Mouse (Mus musculus) spleen, postnatal 4 days (tissue): ENCODE measurements around the gene Mbd3.
"Not testable (repeated sequence)": the region's sequence is repeated elsewhere in the genome, so short reads cannot be mapped to it uniquely, and the experiment has no call there.

ENCODE experiments used
- DNase-seq, 2 experiments: peaks; one replicate each; pipeline ENCODE4 v3.0.0; 2022; ENCODE audit warnings: low spot score in 2 of 2

Gene Mbd3

DNA sequence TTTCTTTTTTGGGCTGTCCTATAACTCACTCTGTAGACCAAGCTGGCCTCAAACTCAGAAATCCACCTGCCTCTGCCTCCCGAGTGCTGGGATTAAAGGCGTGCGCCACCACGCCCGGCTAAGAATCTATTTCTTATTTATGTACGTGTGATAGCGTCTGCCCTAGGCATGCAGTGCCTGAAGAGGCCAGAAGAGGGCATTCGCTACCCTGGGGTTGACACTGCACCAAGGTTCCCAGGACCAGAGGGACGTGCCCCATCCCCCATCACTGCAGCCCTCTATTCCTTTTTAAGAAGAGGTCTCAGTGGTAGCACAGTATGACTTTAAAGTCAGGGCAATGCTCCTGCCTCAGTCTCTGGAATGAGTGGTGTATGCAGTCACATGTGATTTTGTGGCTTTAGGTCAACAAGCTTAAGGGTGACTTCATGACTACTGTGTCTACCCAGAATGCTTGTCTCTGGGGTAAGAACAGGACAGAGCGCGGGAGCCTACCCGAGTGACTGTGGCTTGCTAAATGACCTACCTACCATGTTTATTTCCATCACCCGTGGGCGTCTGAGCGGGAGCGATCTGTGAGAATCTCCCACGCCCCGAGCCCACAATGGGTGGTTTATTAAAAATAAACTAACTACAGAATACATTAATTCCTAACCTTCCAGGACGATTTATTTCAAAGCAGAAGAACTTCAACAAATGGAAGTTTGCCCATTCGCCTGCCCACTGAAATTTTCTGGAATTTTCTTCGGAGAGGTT is 29.2 kb downstream of the Mbd3 start:
- peak in 1 of 2 experiments; percentile 49 for DNase-seq

DNA sequence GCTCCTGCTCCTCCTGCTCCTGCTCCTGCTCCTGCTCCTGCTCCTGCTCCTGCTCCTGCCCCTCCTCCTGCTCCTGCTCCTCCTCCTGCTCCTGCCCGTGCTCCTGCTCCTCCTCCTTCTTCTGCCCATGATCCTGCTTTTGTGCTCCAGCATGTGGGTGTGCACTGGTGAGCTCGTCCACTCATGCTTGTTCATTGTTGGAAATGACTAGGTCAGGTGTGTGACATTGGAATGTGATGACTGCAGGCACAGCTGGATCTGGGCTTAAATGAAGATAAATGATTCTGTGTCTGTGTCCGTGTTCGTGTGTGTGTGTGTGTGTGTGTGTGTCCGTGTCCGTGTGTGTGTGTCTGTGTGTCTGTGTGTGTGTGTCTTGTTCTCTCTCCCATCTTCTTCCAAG is 31.0 kb downstream of the Mbd3 start:
- DNase-seq = no peak

DNA sequence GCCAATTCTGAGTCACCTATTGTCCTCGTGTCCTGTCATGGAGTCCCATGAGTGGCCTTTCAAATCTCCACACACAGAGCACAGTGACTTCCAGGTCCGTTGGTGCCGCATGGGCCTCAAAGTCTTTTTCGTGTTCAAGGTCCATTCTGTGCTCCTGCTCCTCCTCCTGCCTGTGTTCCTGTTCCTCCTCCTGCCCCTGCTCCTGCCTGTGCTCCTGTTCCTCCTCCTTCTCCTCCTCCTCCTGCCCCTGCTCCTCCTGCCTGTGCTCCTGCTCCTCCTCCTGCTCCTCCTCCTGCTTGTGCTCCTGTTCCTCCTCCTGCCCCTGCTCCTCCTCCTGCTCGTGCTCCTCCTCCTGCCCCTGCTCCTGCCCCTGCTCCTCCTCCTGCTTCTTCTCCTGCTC is 31.4 kb downstream of the Mbd3 start:
- no peak for DNase-seq

DNA sequence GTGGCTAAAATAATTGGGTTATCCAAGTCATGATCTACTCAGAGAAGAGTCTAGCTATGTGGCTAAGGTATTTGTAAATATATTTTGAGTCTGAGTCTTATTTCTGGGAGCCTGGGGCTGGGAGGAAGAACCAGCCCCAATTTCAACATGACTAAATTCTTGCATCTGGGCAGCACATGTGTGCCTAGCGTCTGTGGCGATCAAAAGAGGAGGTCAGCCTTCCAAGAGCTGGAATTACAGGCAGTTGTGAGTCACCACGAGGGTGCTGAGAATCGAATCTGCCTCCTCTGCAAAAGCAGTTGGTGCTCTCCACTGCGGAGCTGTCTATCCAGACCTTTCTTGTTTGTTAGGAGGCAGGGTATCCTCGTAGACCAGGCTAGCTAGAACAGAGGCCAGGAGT is 33.6 kb downstream of the Mbd3 start:
- DNase-seq = no peak

DNA sequence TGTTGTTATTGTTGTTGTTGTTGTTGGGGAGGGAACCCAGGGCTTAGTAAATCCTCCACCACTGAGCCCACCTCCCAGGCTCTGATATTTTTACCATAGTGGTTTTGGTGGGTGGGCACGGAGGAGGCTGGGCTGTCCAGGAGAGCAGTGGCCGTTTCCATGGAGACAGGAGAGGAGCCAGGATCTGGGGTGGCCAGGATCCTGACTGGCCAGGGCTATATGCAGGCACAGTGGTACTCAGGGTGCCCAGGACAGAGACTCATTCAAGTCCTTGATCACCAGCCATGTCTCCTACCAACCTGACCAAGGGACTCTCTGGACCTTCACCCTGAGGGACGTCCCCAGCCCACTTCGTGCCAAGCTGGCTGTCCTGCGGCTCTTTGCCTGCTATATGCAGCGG is 35.6 kb downstream of the Mbd3 start:
- no peak for DNase-seq

DNA sequence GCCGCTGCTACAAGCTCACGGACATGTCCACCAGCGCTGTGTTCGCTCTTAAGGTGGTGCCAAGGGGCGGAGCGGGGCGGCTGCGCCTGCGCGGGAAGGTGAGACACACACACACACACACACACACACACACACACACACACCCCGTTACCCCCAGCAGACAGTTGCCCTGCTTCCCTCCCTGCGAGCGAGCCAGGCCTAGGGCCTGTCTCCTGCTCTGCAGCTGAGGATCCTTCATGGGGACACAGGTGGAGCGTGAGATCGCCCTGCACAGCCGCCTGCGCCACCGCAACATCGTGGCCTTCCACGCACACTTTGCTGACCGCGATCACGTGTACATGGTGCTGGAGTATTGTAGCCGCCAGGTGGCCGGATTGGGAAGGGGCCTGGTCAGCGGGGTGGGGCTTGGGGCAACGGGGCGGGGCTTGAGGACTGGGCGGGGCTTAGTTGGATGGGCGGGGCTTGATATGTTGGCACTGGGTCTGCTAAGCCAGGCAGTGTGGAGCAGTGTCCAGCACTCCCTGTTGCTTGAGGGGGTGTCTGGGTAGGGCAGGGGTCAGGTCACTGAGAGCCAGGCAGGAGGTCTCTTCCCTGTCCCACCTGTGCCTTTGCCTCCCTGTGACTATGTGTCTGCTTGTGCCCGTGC is 41.2 kb downstream of the Mbd3 start:
- DNase-seq = no peak

DNA sequence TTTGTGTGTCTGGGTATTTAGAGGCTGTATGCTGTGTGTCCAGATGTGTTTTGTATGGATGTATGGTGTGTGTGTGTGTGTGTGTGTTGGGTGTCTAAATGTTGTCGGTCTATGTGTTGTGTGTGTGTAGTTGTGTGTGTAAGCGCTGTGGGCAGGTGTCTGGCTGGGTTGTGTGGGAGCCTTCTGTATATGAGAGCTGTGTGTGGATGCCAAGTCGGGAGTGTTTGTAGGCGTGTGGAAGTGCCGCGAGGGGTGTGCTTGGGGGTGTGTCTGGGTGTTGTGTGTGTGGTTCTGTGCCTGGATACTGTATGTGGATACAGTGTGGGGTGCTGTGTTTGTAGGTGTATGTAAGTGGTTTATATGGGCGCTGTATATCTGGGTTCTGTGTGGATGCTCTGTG is 42.0 kb downstream of the Mbd3 start:
- no peak for DNase-seq

DNA sequence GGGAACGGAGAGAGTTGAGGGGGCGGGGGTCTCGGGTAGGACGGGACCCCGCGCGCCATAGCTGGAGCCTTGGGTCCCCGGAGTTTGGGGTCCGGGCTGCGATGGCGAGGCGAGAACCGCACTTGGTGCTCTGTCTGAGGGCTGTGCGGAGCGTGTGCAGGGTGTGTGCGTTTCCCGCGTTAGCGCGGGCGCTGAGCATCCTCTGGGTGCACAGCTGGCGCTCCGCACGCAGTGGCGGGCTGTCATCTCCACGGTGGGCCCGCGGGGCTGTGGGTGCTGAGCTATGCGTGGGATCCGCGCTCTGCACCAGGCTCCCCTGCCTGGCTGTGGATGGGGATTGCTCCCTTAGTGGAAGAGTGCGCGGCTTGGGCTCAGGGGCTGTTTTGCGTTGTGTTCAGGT is 42.6 kb downstream of the Mbd3 start:
- no peak for DNase-seq

DNA sequence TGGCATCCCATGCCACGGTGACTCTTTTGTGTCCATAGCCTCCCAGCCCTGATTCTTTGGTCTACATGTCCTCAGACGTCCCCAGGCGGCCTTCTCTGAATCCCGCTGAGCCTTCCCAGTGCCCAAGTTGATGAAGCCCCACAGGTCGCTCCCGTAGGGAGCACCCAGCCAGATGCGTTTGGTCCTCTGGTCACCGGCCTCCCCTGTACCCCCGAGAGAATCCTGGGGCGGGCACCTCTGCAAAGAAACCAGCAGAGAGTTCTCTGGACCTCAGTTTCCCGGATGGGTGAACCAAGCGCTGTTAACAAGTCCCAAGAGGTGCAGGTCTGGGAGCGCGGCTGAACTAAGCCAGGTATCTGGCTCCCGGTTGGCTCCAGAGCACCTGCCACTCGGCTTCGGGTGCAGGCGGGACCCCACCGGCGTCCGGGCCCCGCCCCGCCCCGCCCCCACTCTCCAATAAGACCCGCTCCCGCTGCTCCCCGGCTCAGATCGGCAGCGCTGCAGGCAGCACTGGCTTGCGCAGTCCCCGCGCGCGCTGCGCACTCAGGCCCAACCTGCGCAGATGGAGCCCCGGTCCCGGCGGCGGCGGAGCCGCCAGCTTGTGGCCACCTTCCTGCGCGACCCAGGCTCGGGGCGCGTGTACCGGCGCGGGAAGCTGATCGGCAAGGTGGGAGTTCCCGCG is 43.2 kb downstream of the Mbd3 start, which contains the start of gene Plk5:
Gene Plk5 (plus strand): TSS at position 459 of the 682 bp plus-strand sequence.
- DNase-seq = no peak

DNA sequence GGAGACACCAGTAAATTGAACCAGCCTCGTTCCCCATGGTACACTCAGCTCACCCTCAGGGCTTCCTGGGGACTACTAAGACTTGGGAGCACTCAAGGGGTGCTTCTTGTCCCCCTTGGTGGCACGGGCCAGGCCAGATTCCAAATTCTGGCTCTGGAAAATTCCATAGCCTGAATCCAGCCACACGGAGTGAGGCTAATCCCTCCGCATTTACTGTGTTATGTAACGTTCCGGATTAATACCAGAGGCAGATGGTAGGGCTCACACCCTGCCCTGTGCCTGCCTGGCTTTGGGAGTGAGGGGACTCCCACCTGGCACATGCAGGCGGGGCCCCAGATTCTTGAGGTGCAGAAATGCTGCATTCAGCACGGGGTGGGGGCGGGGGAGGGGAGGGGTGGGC is 43.9 kb downstream of the Mbd3 start:
- no peak for DNase-seq

DNA sequence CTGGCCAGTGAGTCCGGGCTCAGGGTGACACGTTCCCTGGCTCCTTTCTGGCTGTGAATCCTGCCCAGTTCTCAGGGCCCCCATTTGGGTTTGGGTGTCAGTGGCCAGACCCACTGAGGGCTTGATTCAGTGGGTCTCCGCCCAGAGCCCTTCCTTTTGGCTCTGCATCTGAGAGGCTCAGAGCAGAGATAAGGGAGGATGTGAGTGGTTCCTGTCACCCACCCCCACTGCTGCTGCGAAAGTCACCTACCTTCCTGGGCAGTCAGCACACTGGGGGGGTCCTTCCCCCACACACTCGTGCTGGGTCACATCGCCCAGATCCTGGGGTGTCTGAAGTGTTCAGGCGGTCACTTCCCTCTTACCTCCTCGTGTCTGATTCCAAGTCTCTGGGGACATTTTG is 46.6 kb downstream of the Mbd3 start:
- no peak for DNase-seq

DNA sequence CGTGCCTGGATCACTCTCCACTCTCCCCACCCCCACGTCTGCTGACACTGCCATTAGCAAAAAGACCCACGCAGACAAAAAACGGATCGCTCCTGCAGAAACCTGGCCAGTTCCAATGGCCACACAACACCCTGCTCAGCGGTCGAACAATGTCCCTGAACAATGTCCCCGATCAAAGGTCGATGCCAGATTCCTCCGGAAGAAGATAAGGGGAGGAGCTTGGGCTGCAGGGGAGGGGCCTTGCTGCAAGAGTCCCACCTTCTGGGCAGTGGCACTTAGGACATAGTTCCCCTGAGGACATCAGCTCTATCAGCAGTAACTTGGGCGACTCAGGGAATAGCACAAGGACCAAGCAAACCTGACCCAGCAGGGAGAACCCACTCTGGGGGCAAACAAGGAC is 47.5 kb downstream of the Mbd3 start:
- no peak for DNase-seq

DNA sequence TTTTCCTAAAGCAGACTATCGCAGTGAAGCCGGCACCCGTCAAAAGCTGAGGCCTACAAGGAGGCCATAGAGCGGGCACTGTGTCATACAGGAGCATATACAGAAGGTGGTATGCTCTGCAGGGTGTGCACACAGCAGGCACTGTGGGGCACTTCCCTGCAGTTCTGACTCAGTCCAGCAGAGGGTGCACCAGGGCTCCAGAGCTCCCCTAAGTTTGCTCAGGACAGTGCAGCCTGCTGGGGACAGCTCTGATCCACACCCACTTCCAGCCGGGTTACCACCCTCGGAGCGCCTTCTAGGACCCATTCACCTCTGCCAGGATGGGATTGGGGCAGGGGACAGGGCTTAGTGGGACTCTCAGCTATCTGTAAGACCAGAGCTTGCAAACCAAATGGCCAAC is 49.1 kb downstream of the Mbd3 start:
- peak; percentile 89 to 98 for DNase-seq

DNA sequence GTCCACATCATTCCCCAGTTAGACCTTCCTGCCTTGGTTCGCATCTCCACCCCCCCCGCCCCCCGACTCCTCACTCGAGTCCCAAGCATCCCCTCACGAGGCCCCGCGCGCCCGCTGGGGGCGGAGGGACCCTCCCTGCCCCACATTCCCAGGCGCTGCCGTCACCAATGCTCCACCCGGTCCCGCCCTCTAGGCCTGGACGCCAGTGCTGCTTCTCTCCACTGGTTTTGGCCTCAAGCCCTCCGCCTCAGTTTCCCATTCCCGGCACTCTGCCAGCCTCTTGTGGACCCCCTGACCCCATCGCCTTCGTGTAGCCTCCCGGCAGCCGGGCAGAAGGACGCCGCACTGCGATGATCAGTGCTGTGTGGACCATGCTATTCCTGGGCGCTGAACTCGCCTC is 50.4 kb downstream of the Mbd3 start:
- no peak for DNase-seq

DNA sequence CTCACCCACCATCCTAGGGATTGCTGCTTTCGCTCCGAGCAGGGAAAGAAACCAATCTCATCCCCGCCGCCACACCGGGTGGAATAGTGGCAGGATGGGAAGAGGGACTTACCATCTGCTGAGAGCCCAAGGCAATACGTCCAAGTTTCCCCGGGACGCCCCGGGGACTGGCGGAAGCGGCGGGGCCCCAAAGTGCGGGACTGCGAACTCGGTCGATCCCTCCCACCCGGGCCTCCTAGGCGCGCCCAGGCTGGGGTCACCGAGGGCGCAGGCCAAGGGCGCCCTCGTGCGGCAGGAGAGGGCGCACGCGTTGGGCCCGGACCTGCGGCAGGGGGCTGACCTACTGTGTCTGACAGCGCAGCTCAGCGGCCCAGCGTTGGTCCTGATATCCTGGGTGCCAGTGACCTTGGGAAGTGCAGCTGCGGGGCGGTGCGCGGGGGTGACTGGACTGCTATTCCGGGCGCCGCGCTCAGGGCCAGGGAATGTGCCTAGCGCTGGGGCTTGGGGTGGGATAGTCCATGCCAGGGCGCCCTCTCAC is 51.0 kb downstream of the Mbd3 start, which contains the start of gene Adamtsl5:
Gene Adamtsl5 (minus strand): TSS at position 169 of the 538 bp plus-strand sequence.
- peak; percentile 76 to 90 for DNase-seq

DNA sequence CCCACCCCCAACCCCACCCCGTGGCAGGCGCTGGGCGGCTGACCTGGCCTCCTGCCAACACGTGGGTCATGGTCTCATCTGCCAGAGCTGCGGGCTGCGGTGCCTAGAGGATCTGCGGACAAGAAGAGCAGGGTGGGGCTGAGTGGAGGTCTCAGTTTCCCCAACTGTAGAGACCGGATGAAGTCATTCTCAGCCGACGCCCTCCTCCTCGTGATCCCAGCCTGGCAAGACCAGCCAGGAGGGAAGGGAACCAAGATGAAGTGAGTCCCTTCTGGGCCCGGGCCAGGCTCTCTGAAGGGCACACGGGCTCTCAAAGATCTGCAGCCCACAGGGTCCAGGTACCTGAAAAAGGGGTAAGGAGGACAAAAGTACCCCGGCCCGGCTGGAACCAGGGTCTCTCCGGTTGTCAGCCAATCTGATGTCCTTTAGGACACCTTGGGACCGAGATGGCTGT is 51.8 kb downstream of the Mbd3 start:
- no peak for DNase-seq

DNA sequence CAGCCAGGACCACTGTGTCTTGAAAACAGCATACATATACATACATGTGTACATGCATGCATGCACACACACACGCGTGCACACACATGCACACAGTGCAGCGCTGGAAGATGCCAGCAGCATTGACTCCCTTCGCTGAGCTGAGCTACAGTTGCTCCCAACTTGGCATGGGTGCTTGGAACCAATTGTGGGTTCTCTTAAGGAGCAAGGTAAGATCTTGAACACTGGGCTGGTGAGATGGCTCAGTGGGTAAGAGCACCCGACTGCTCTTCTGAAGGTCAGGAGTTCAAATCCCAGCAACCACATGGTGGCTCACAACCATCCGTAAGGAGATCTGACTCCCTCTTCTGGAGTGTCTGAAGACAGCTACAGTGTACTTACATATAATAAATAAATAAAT is 53.4 kb downstream of the Mbd3 start:
- not testable (repeated sequence) for DNase-seq

DNA sequence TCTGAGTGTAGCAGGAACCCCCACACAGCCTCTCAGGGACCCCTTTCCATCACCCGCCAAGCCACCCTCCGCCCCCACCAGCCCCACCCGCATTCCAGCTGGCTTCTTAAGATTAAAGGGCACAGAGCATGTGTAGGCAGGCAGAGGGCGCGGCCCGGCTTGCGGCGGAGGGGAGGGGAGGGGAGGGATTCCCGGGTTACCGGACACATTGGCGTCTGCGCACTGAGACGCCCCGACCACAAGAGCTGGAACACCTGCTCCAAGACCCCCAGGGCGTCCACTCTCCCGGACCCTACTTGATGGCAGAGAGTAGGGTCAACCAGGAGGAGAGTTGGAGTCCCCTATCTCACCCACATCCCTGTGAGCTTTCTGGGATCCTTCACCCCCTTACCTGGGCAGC is 54.2 kb downstream of the Mbd3 start:
- peak in 1 of 2 experiments; percentile 71 for DNase-seq

DNA sequence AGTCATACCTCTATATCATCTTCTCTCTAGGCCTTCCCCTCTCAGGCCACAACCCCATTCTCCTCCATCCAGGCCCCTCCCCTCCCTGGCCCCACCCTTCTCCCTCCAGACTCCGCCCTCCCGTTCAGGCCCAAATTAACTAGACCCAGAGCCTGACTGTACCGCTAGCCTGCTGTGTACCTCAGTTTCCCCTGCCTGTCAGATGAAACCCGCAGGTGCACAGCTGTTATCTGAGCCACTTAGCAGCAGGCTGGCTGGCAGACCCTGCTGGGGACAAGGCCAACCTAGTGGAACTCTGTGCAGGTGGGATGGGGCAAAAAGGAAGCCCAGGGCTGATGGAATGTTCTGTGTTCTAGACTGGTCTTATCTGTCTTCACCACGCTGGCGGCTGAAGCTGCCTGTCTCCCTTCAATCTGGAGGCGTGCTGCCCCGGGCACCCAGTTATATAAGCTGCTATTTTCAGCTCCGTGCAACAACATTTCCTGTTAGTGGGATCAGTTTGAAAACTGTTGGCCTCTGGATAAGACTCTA is 55.2 kb downstream of the Mbd3 start:
- peak in 1 of 2 experiments; percentile 76 for DNase-seq

DNA sequence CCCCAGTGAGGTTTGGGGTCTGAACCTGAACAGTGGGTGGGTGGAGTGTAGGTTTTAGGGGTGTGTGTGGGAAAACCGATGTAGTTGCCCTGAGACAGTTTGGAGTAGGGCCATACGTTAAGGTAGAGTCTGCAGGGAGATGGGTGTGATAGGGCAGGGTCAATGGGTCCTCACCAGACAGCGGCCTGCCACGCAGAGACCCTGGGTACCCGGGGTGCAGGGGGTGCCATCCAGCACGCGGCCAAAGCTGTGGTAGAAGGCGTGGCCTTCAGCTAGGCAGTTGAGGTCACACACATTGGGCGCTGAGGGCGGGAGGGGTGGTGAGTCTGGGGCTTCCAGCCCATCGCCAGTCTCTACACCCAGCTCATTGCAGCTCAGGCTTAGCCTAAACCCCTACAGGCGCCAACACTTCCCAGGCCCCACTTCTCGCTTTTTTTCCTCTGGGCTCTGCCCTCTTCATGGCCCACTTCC is 55.9 kb downstream of the Mbd3 start:
- DNase-seq = no peak

DNA sequence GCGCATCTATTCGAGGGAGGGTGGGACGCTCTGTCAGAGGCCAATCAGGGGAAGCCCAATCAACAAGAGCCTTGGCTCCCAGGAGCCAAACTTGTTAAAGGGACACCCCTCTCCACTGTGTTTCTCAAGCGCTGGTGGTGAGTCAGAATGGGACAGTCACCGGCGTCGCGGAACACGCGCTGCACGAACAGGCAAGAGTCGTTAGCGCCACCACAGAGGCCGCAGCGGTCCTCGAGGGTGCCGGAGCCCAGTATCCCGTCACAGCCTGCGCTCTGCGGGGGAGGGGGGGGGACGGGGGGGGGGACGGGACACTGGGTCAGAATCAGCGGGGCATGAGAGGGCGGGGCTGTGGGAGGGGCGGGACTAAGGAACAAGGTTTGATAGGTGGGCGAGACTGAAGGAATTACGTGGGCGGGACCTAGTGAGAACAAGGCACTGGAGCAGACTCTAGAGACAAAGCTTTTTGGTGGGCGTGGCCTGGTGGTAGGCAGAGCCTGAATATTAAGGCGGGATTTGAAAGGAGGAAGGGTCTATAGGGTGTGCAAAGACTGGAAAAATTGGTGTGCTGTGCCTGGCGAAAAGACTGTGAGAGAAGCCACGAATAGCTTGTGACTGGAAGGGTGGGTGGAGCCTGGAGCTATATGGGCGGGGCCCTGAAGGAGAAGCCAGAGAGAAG is 56.5 kb downstream of the Mbd3 start:
- peak in 1 of 2 experiments; percentile 65 for DNase-seq
